Mouse (Mus musculus): ENCODE results near the gene Pcnx3. TPM values are rescaled to one million over a fixed set of nuclear protein-coding genes. Genes with fewer than 3 reads are reported as not detected.

Gene Pcnx3
- polyA plus RNA-seq, 1 experiment from 2014 or later: 30.6 TPM

DNA sequence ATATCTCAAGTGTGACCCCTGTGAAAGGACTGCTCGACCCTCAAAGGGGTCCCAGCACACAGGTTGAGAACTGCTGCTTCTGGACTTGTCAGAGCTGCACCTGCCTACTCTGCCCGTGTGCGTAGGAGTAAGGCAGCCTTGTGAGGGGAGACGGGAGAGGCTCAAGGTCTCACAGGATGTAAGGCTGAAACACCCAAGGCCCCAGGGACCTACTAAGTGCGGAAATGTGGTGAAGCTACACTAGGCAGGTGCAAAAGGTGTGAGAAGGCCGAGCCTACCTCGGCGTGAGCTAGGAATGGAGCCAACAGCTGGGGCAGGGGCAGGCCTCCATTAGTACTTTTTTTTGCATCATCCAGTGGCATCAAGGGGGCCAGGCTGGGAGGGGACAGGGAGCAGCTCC, 26.4 kb downstream of the Pcnx3 start:
- Histone ChIP-seq H3K9me3 (no peaks in the 10 kb centered on the region), H3K27ac (replicated peaks) (peak overlapping the region; percentile 86), H3K36me3 (replicated peaks) (peaks cover 70% of the 10 kb centered on the region), H3K27me3 (replicated peaks; ENCODE audit: low read depth, poor library complexity, severe bottlenecking) (no peaks in the 10 kb centered on the region), H3K4me1 (peaks cover 52% of the 10 kb centered on the region), H3K4me3 (peak overlapping the region; percentile 67)
- WGBS: 75% methylated on average over 8 of the region's 8 CpGs
- no peak for DNase-seq (ENCODE audit: low spot score)

DNA sequence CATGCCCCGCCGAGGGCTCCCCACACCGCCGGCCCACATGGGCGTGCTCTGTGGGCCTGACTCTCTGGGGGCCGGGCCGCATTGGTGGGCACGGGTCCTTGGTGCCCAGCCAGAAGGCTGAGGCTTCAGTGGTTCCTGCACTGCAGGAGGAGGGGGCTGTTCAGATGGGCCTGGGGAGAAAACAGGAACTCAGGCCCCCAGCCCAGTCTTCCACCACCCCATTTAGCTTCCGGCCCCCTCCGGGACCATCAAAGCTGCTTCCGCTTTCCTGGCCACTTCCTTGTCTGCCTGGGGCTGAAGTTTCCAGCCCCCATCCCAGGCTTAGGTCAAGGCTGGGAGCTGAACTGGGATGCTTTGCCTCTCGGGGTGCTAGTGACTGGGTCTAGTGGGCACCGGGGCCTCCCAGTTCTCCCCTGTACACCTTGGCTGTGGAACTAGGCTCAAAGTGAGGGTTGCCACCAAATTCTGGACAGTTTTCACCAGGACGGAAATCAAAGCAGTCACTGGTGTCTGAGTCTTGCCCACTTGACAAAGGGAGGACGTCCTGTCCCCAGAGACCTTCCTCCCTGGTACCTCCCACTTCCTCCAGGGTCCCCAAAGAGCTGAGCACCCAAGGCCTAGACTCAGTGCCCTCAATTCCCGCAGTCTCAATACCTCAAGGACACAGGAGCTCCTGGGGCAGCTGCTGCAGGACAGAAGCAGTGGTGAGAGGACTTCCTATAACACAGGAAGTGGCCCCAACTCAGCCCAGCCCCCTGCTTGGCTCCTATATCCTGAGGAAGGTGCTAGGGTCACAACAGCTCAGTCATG, 27.6 kb downstream of the Pcnx3 start:
- Histone ChIP-seq H3K4me1 (peaks cover 52% of the 10 kb centered on the region), H3K36me3 (replicated peaks) (peaks cover 69% of the 10 kb centered on the region), H3K27ac (replicated peaks) (peak overlapping the region; percentile 71), H3K27me3 (replicated peaks; ENCODE audit: low read depth, poor library complexity, severe bottlenecking) (peaks cover 10% of the 10 kb centered on the region), H3K9me3 (no peaks in the 10 kb centered on the region), H3K4me3 (peak overlapping the region; percentile 35)
- no peak for DNase-seq (ENCODE audit: low spot score)
- whole genome bisulfite sequencing: 80% methylated on average over 16 of the region's 16 CpGs

DNA sequence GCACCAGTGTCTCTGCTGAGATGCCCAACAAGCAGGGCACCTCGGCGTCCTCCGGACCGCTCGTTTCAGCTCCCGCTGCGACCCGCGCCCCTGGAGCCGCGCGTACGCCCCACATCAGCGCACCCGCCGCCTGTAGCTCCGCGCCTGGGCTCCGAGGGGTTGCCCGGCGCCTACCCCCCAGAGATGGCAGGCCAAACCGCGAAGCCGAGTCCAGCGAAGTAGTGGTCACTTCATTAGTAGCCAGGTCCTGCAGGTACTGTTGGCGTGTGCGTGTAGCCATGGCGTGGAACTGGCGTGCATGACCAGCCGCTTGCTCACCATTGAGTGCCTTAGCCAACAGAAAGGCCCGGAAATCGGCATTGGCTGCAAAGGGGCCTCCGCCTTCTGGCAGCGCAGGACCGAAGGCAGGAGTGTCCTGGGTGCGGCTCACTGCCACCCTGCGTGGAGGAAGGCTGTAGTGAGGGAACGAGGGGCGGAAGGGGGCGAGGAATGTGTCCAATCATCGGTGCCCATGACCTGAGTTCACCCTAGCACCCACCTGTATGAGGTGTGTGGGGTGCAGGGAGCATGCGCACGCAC, 33.9 kb downstream of the Pcnx3 start:
- H3K27ac ChIP-seq (replicated peaks): peak overlapping the region; percentile 48; the same call in 1 of the 2 replicates
- H3K36me3 ChIP-seq (replicated peaks): peaks cover 79% of the 10 kb centered on the region
- no peaks in the 10 kb centered on the region for H3K9me3 ChIP-seq
- H3K4me3 ChIP-seq: peak overlapping the region; percentile 62
- DNase-seq (ENCODE audit: low spot score): peak; percentile 46
- H3K4me1 ChIP-seq: peaks cover 36% of the 10 kb centered on the region
- WGBS: 5% methylated on average over 43 of the region's 43 CpGs
- H3K27me3 ChIP-seq (replicated peaks; ENCODE audit: low read depth, poor library complexity, severe bottlenecking): peaks cover 60% of the 10 kb centered on the region

DNA sequence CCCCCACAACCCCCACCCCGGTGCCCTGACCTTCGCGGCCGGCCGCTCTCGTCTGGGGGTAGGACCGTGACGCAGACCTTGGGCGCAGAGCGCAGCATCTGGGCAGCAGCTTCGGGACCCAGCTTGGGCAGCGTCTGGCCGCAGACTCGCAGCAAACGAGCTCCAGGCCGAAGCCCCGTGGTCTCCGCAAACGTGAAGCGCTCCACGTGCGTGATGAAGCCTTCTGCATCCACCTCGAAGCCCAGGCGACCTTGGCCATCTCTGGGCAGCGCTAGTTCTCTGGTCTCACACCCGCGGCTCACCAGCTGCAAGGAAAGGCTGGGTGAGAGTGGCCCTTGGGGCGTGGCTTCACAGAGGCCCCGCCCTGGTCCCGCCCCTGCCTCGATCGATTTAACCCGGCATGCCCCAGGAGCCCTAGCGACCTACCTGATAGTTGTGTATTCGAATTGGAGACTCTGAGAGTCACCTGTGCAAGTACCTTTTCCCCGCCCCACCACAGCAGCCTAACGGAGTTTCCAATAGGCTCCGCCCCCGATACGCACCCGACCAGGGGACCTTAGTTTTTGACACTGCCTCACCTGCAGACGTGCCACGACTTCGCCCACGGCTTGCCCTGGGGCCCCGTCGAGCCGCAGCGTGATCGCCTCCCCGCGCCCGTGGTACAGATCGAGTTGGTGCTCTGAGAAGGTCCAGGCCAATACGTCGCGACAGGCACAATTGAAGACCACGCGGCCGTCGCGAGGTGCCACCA, 34.6 kb downstream of the Pcnx3 start:
- peaks cover 74% of the 10 kb centered on the region for H3K36me3 ChIP-seq (replicated peaks)
- peaks cover 38% of the 10 kb centered on the region for H3K4me1 ChIP-seq
- peak; percentile 84 for DNase-seq (ENCODE audit: low spot score)
- peaks cover 60% of the 10 kb centered on the region for H3K27me3 ChIP-seq (replicated peaks; ENCODE audit: low read depth, poor library complexity, severe bottlenecking)
- H3K4me3 ChIP-seq: peak overlapping the region; percentile 62
- H3K27ac ChIP-seq (replicated peaks): peak overlapping the region; percentile 67
- 4% methylated on average over 62 of the region's 62 CpGs for WGBS
- no peaks in the 10 kb centered on the region for H3K9me3 ChIP-seq

DNA sequence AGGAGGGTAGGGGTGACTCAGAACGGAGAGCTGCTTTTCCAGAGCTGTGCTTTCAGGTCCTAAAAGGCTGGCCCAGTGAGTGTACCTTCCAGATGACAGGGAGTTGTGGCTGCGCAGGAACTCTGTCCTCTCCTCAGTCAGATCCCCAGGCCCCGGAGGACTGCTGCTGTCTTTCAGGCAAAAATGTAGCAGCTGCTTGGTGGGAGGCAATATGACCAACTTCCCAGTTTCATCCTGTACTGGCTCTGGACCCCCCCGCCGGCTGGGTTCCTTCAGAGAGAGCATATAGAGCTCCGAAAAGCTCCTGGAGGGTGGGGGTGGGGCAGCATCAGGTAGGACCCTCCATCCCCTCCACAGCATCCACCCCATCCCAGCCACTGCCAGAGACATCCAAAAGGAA, 36.1 kb downstream of the Pcnx3 start:
- Histone ChIP-seq H3K36me3 (replicated peaks) (peaks cover 70% of the 10 kb centered on the region), H3K4me3 (peak overlapping the region; percentile 9; the same call in 1 of the 2 replicates), H3K4me1 (peaks cover 54% of the 10 kb centered on the region), H3K27ac (replicated peaks) (no peak overlapping the region), H3K9me3 (no peaks in the 10 kb centered on the region), H3K27me3 (replicated peaks; ENCODE audit: low read depth, poor library complexity, severe bottlenecking) (peaks cover 60% of the 10 kb centered on the region)
- 77% methylated on average over 6 of the region's 6 CpGs for WGBS
- no peak for DNase-seq (ENCODE audit: low spot score)

DNA sequence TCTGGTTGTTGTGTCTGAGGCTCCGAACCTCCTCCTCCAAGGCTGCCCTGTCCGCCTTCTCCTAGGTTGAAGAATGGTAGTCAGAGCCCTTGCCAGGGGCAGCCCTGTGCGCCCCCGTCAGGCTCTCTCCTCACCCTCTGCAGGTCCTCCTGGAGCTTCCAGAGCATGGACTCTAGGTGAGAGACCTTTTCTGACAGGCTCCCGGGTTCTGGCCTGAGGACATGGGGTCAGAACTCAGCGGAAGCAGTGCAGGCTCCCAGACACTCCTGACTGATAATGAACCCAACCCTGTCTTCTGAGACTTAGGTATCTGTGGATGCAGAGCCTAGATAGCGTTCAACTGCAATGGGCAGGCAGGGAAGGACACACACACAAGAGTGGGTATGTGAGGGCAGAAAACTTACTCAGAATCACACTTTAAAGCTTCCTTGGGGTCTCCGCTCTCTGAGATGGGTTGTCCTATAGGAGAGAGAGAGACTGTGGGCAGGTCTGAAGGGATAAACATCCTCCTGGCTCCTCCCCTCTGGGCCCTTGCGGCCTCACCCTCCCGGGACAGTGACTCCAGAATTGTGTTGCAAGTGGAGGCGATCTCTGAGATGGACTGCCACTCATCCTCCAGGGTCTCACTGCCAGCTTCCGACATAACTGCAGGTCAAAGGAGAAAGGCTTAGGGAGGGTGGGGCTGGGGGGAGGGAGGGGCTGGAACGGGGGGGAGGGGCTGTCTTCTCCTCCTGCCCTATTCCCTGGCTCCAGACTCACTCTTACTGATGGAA, 37.0 kb downstream of the Pcnx3 start:
- peak overlapping the region; percentile 9; the same call in 1 of the 2 replicates for H3K4me3 ChIP-seq
- H3K4me1 ChIP-seq: peaks cover 54% of the 10 kb centered on the region
- H3K36me3 ChIP-seq (replicated peaks): peaks cover 71% of the 10 kb centered on the region
- 60% methylated on average over 13 of the region's 13 CpGs for WGBS
- no peaks in the 10 kb centered on the region for H3K9me3 ChIP-seq
- no peak for DNase-seq (ENCODE audit: low spot score)
- no peak overlapping the region for H3K27ac ChIP-seq (replicated peaks)
- H3K27me3 ChIP-seq (replicated peaks; ENCODE audit: low read depth, poor library complexity, severe bottlenecking): peaks cover 55% of the 10 kb centered on the region

DNA sequence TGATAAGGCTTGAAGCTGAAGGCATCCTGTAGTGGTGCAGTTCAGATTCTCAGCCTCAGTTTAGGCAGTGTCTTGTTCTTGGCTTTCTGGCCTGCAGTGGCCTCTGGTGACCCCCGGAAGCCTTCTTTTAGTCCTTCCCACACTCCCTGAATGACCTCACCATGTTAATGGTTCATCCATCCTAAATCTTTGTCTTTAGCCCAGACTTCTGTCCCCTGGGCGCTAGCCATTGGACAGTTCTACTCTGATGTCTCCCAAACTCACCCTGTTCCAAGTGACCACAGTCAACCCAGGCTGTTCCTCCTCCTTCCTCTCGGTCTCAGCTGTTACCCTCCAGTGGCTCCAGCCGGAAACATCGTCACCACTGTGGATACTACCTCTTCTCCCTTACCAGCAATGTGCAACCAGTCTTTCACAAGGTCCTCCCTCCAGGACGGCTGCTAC, 39.4 kb downstream of the Pcnx3 start:
- Histone ChIP-seq H3K9me3 (no peaks in the 10 kb centered on the region), H3K4me1 (peaks cover 41% of the 10 kb centered on the region), H3K27me3 (replicated peaks; ENCODE audit: low read depth, poor library complexity, severe bottlenecking) (peaks cover 31% of the 10 kb centered on the region), H3K4me3 (peak overlapping the region; percentile 51), H3K36me3 (replicated peaks) (peaks cover 78% of the 10 kb centered on the region), H3K27ac (replicated peaks) (peak overlapping the region; percentile 88)
- DNase-seq (ENCODE audit: low spot score): no peak
- WGBS: 68% methylated on average over 6 of the region's 6 CpGs

DNA sequence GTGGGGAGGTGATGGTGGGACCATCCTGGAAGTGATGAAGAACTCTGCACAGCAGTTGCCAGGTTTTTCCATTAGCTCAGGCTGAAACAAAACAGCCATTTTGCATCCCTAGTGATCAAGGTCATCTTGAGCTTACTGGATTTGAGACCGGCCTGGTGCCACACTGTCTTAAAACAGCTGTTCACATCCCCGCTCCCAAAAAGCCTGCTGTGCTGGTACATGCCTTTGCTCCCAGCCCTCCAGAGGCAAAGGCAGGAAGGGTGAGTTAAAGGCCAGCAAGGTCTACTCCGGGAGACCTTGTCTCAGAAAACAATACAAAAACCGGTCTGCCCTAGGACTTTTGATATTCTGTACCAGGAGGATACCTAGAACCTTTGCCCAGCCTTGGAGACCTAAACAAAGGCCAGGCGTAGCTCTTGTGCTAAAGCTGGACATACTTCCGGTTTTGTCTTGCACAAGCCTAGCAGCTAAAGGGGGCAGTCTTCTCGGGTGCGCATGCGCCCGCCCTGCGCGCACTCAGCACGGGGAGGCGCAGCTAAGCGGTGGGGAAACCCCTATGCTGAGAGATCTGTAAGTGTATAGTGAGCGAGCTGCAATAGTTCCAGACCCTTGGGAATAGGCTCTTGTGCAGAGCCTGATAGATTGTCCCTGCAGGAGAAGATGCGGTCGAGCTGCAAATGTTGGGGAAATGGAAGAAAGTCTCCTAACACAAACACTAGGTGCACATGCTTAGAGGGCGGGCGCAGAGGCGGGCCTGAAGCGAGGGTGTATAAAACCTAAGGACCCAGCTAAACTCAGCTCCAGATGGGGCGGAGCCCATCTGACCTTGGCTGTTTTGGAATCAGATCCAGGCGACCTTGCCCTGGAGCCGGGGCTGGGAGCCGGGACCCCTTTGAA, 40.1 kb downstream of the Pcnx3 start:
- DNase-seq (ENCODE audit: low spot score): peak; percentile 88
- Histone ChIP-seq H3K4me1 (peaks cover 34% of the 10 kb centered on the region), H3K9me3 (no peaks in the 10 kb centered on the region), H3K4me3 (peak overlapping the region; percentile 51), H3K27ac (replicated peaks) (peak overlapping the region; percentile 88), H3K27me3 (replicated peaks; ENCODE audit: low read depth, poor library complexity, severe bottlenecking) (peaks cover 25% of the 10 kb centered on the region), H3K36me3 (replicated peaks) (peaks cover 85% of the 10 kb centered on the region)
- 12% methylated on average over 26 of the region's 26 CpGs for WGBS

DNA sequence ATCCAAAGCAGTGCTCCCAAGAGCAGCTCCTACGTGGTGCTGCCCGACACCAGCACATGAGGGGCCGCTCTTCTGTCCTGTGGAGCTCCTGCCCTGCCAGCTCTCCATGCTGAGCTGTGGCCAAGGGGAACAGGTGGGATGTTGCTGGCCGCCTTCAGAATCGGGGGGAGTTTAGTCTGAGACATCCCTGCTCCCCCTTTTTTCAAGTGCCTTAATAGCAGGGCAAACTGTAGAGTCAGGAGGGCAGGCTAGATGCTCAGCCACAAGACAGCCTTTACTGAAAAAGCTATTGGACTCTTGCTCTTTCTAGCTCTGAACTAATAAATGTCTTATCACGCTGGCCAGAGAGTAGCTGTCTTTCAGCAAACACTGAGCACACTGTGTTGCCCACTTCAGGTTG, 40.9 kb downstream of the Pcnx3 start:
- WGBS: 93% methylated on average over 6 of the region's 6 CpGs

DNA sequence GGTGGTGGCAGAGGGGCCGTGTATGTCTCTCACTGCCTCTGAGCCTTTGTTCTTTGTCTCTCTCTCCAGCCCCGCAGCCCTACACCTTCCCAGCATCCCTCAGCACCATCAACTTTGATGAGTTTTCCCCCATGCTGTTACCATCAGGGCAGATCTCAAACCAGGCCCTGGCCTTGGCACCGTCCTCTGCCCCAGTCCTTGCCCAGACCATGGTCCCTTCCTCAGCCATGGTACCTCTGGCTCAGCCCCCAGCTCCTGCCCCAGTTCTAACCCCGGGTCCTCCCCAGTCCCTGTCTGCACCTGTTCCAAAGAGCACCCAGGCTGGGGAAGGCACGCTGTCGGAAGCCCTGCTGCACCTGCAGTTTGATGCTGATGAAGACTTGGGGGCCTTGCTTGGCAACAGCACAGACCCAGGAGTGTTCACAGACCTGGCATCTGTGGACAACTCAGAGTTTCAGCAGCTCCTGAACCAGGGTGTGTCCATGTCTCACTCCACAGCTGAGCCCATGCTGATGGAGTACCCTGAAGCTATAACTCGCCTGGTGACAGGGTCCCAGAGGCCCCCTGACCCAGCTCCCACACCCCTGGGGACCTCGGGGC, 41.9 kb downstream of the Pcnx3 start:
- Histone ChIP-seq H3K36me3 (replicated peaks) (peaks cover 86% of the 10 kb centered on the region), H3K27ac (replicated peaks) (no peak overlapping the region), H3K4me3 (no peak overlapping the region), H3K27me3 (replicated peaks; ENCODE audit: low read depth, poor library complexity, severe bottlenecking) (peaks cover 7% of the 10 kb centered on the region; the same call in 1 of the 2 replicates), H3K9me3 (no peaks in the 10 kb centered on the region), H3K4me1 (peaks cover 27% of the 10 kb centered on the region)
- WGBS: 88% methylated on average over 8 of the region's 8 CpGs
- no peak for DNase-seq (ENCODE audit: low spot score)

More for the DNA sequence above, 40.9 kb downstream of the Pcnx3 start:
- Histone ChIP-seq H3K27ac (replicated peaks) (peak overlapping the region; percentile 88), H3K4me1 (peaks cover 32% of the 10 kb centered on the region), H3K27me3 (replicated peaks; ENCODE audit: low read depth, poor library complexity, severe bottlenecking) (peaks cover 16% of the 10 kb centered on the region), H3K4me3 (peak overlapping the region; percentile 5; the same call in 1 of the 2 replicates), H3K36me3 (replicated peaks) (peaks cover 86% of the 10 kb centered on the region), H3K9me3 (no peaks in the 10 kb centered on the region)
- DNase-seq (ENCODE audit: low spot score): no peak

DNA sequence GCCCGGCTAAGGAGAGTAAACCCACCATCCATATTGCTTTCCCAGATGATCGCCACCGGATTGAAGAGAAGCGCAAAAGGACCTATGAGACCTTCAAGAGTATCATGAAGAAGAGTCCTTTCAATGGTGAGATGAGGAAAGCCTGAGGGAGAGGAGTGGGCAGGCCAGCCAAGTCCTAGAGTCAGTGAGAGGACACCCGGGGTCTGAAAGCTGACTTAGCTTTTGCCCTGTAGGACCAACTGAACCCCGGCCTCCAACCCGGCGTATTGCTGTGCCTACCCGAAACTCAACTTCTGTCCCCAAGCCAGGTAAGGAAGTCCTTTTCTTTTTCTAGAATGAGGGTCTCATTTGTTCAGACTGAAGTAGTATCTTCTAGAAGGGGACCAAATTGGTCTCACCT, 43.4 kb downstream of the Pcnx3 start:
- Histone ChIP-seq H3K9me3 (no peaks in the 10 kb centered on the region), H3K36me3 (replicated peaks) (peaks cover 86% of the 10 kb centered on the region), H3K27ac (replicated peaks) (no peak overlapping the region), H3K4me3 (no peak overlapping the region), H3K27me3 (replicated peaks; ENCODE audit: low read depth, poor library complexity, severe bottlenecking) (no peaks in the 10 kb centered on the region), H3K4me1 (peaks cover 24% of the 10 kb centered on the region)
- DNase-seq (ENCODE audit: low spot score): no peak
- WGBS: 94% methylated on average over 9 of the region's 9 CpGs
